Mouse (Mus musculus): Measurements from ENCODE around the gene Zfp870. TPM values are rescaled to one million over a fixed set of nuclear protein-coding genes. Genes with fewer than 3 reads are reported as not detected.
"Not testable (repeated sequence)": the region's sequence is repeated elsewhere in the genome, so short reads cannot be mapped to it uniquely, and the experiment has no call there.

Zfp870 gene
- polyA plus RNA-seq, 1 experiment: 0.99 TPM

- Histone ChIP-seq H3K79me2 (ENCODE audit: control insufficient read depth, insufficient read depth) (no peaks in the 10 kb centered on the region), H3K27me3 (ENCODE audit: control insufficient read depth, insufficient read depth, insufficient read length) (no peaks in the 10 kb centered on the region), H3K4me3 (ENCODE audit: insufficient read depth, poor library complexity, severe bottlenecking) (no peak overlapping the region), H3K79me3 (ENCODE audit: low read depth) (no peaks in the 10 kb centered on the region), H3K36me3 (ENCODE audit: control insufficient read depth, insufficient read depth) (no peaks in the 10 kb centered on the region), H3ac (ENCODE audit: control insufficient read depth, insufficient read length, low read depth) (no peak overlapping the region)
- no peak for TF ChIP-seq CTCF (IDR thresholded peaks at IDR 0.05; ENCODE audit: control insufficient read depth, insufficient read depth, insufficient read length)
- TF ChIP-seq USF1 (IDR thresholded peaks at IDR 0.05; ENCODE audit: low read depth): no peak
- TF ChIP-seq MAX (IDR thresholded peaks at IDR 0.05): no peak
- no peak for TF ChIP-seq MYOG (IDR thresholded peaks at IDR 0.05; ENCODE audit: control insufficient read depth, extremely low read depth, insufficient read length)
- no peak for TF ChIP-seq FOSL1 (IDR thresholded peaks at IDR 0.05; ENCODE audit: insufficient read depth, low read length, poor library complexity, severe bottlenecking)
- TF ChIP-seq MYOD1 (IDR thresholded peaks at IDR 0.05; ENCODE audit: control insufficient read depth, insufficient read length, low read depth): no peak
- TF ChIP-seq CEBPB (IDR thresholded peaks at IDR 0.05; ENCODE audit: low read depth): no peak
Measured at GRCm38 (mm10) chr17:32871483-32871882, 20.0 kb downstream of the Zfp870 start.

- not testable (repeated sequence) for H3K79me3 ChIP-seq (ENCODE audit: low read depth); H3ac ChIP-seq (ENCODE audit: control insufficient read depth, insufficient read length, low read depth); H3K4me3 ChIP-seq (ENCODE audit: insufficient read depth, poor library complexity, severe bottlenecking); H3K36me3 ChIP-seq (ENCODE audit: control insufficient read depth, insufficient read depth); H3K27me3 ChIP-seq (ENCODE audit: control insufficient read depth, insufficient read depth, insufficient read length); H3K79me2 ChIP-seq (ENCODE audit: control insufficient read depth, insufficient read depth)
Measured at GRCm38 (mm10) chr17:32867266-32867665, 24.2 kb downstream of the Zfp870 start.

- H3K27me3 ChIP-seq (ENCODE audit: control insufficient read depth, insufficient read depth, insufficient read length); H3K79me3 ChIP-seq (ENCODE audit: low read depth); H3K4me3 ChIP-seq (ENCODE audit: insufficient read depth, poor library complexity, severe bottlenecking); H3K79me2 ChIP-seq (ENCODE audit: control insufficient read depth, insufficient read depth); H3ac ChIP-seq (ENCODE audit: control insufficient read depth, insufficient read length, low read depth); H3K36me3 ChIP-seq (ENCODE audit: control insufficient read depth, insufficient read depth): not testable (repeated sequence)
Measured at GRCm38 (mm10) chr17:32856713-32857112, 34.7 kb downstream of the Zfp870 start.

- Histone ChIP-seq H3ac (ENCODE audit: control insufficient read depth, insufficient read length, low read depth) (no peak overlapping the region), H3K79me2 (ENCODE audit: control insufficient read depth, insufficient read depth) (no peaks in the 10 kb centered on the region), H3K27me3 (ENCODE audit: control insufficient read depth, insufficient read depth, insufficient read length) (peaks cover 3% of the 10 kb centered on the region), H3K4me3 (ENCODE audit: insufficient read depth, poor library complexity, severe bottlenecking) (no peak overlapping the region), H3K79me3 (ENCODE audit: low read depth) (no peaks in the 10 kb centered on the region), H3K36me3 (ENCODE audit: control insufficient read depth, insufficient read depth) (no peaks in the 10 kb centered on the region)
- no peak for TF ChIP-seq FOSL1 (IDR thresholded peaks at IDR 0.05; ENCODE audit: insufficient read depth, low read length, poor library complexity, severe bottlenecking)
- TF ChIP-seq CEBPB (IDR thresholded peaks at IDR 0.05; ENCODE audit: low read depth): no peak
- no peak for TF ChIP-seq MAX (IDR thresholded peaks at IDR 0.05)
- no peak for TF ChIP-seq MYOD1 (IDR thresholded peaks at IDR 0.05; ENCODE audit: control insufficient read depth, insufficient read length, low read depth)
Measured at GRCm38 (mm10) chr17:32851581-32851980, 39.9 kb downstream of the Zfp870 start.

GRCm38 (mm10) chr17:32841388-32841787 is 50.1 kb downstream of the Zfp870 start:
- no peaks in the 10 kb centered on the region for H3K79me2 ChIP-seq (ENCODE audit: control insufficient read depth, insufficient read depth)

GRCm38 (mm10) chr17:32839083-32839802 is 52.2 kb downstream of the Zfp870 start:
- Histone ChIP-seq H3K4me3 (ENCODE audit: insufficient read depth, poor library complexity, severe bottlenecking) (no peak overlapping the region), H3K27me3 (ENCODE audit: control insufficient read depth, insufficient read depth, insufficient read length) (no peaks in the 10 kb centered on the region), H3K79me2 (ENCODE audit: control insufficient read depth, insufficient read depth) (no peaks in the 10 kb centered on the region), H3K36me3 (ENCODE audit: control insufficient read depth, insufficient read depth) (no peaks in the 10 kb centered on the region), H3ac (ENCODE audit: control insufficient read depth, insufficient read length, low read depth) (no peak overlapping the region), H3K79me3 (ENCODE audit: low read depth) (no peaks in the 10 kb centered on the region)
- no peak for TF ChIP-seq CEBPB (IDR thresholded peaks at IDR 0.05; ENCODE audit: low read depth)
- no peak for TF ChIP-seq CTCF (IDR thresholded peaks at IDR 0.05; ENCODE audit: control insufficient read depth, insufficient read depth, insufficient read length)
- no peak for TF ChIP-seq USF1 (IDR thresholded peaks at IDR 0.05; ENCODE audit: low read depth)
- no peak for TF ChIP-seq FOSL1 (IDR thresholded peaks at IDR 0.05; ENCODE audit: insufficient read depth, low read length, poor library complexity, severe bottlenecking)
- TF ChIP-seq MAX (IDR thresholded peaks at IDR 0.05): no peak
- no peak for TF ChIP-seq MYOD1 (IDR thresholded peaks at IDR 0.05; ENCODE audit: control insufficient read depth, insufficient read length, low read depth)
- no peak for TF ChIP-seq MYOG (IDR thresholded peaks at IDR 0.05; ENCODE audit: control insufficient read depth, extremely low read depth, insufficient read length)

More at GRCm38 (mm10) chr17:32841388-32841787, 50.1 kb downstream of the Zfp870 start:
- Histone ChIP-seq H3K27me3 (ENCODE audit: control insufficient read depth, insufficient read depth, insufficient read length) (no peaks in the 10 kb centered on the region), H3K79me3 (ENCODE audit: low read depth) (no peaks in the 10 kb centered on the region), H3ac (ENCODE audit: control insufficient read depth, insufficient read length, low read depth) (no peak overlapping the region), H3K4me3 (ENCODE audit: insufficient read depth, poor library complexity, severe bottlenecking) (no peak overlapping the region), H3K36me3 (ENCODE audit: control insufficient read depth, insufficient read depth) (no peaks in the 10 kb centered on the region)
- TF ChIP-seq MYOG (IDR thresholded peaks at IDR 0.05; ENCODE audit: control insufficient read depth, extremely low read depth, insufficient read length): no peak
- TF ChIP-seq USF1 (IDR thresholded peaks at IDR 0.05; ENCODE audit: low read depth): no peak
- TF ChIP-seq MYOD1 (IDR thresholded peaks at IDR 0.05; ENCODE audit: control insufficient read depth, insufficient read length, low read depth): no peak
- TF ChIP-seq FOSL1 (IDR thresholded peaks at IDR 0.05; ENCODE audit: insufficient read depth, low read length, poor library complexity, severe bottlenecking): no peak
- TF ChIP-seq CTCF (IDR thresholded peaks at IDR 0.05; ENCODE audit: control insufficient read depth, insufficient read depth, insufficient read length): no peak
- TF ChIP-seq MAX (IDR thresholded peaks at IDR 0.05): no peak
- no peak for TF ChIP-seq CEBPB (IDR thresholded peaks at IDR 0.05; ENCODE audit: low read depth)
